Mouse (Mus musculus) heart, embryonic 12.5 days (tissue): ENCODE measurements around the gene Ptprg. TPM values are rescaled to one million over a fixed set of nuclear protein-coding genes. Genes with fewer than 3 reads are reported as not detected.
A peak's percentile ranks its signal among the peaks of the same experiment; 100 is the strongest.

Experiments used
- ATAC-seq: fragments of 200-750 bp; cut with Nextera tagmentation; 2 replicates; pipeline ENCODE4 v1.8.0; 2017; ENCODE audit warnings: moderate TSS enrichment, moderate library complexity; ENCODE audit not compliant: insufficient number of reproducible peaks, low FRiP score
- H3K27ac ChIP-seq: fragments of 300-500 bp; sonication (generic); 2 replicates; pipeline ENCODE4 v1.5.1; 2016; ENCODE audit warnings: mild to moderate bottlenecking, moderate library complexity; ENCODE audit not compliant: poor library complexity, severe bottlenecking
- H3K27me3 ChIP-seq: fragments of 300-500 bp; sonication (generic); replicated peaks from 2 replicates; pipeline ENCODE4 v1.6.1; 2016; ENCODE audit warnings: mild to moderate bottlenecking, moderate library complexity
- H3K36me3 ChIP-seq: fragments of 300-500 bp; sonication (generic); 2 replicates; pipeline ENCODE4 v1.6.1; 2016; ENCODE audit warnings: mild to moderate bottlenecking, moderate library complexity
- H3K4me1 ChIP-seq: fragments of 300-500 bp; sonication (generic); replicated peaks from 2 replicates; pipeline ENCODE4 v1.6.1; 2016; ENCODE audit warnings: mild to moderate bottlenecking
- H3K4me2 ChIP-seq: fragments of 300-500 bp; sonication (generic); 2 replicates; pipeline ENCODE4 v1.6.1; 2016; ENCODE audit warnings: mild to moderate bottlenecking, moderate library complexity
- H3K4me3 ChIP-seq: fragments of 300-500 bp; sonication (generic); 2 replicates; pipeline ENCODE4 v1.5.1; 2016; ENCODE audit warnings: mild to moderate bottlenecking
- H3K9ac ChIP-seq: fragments of 300-500 bp; sonication (generic); 2 replicates; pipeline ENCODE4 v1.6.1; 2016; ENCODE audit warnings: mild to moderate bottlenecking, moderate library complexity
- H3K9me3 ChIP-seq: fragments of 300-500 bp; sonication (generic); replicated peaks from 2 replicates; pipeline ENCODE4 v1.6.1; 2016; ENCODE audit warnings: mild to moderate bottlenecking, moderate library complexity
- WGBS: fragments of 180-500 bp; shearing (Covaris S2); methylation state at CpG from one replicate; pipeline ENCODE4 v1.1.7; 2016; 5-methylcytosine and 5-hydroxymethylcytosine counted together
- polyA plus RNA-seq: library from polyadenylated mRNA; unstranded; fragments of >200 nt; fragmentation: Nextera tagmentation; extraction: Ambion mirVana; gene quantifications from 2 replicates; pipeline ENCODE4 v1.2.1, GENCODE M21; 2016

Ptprg gene
- polyA plus RNA-seq, 1 experiment from 2014 or later = 17.8 TPM

DNA sequence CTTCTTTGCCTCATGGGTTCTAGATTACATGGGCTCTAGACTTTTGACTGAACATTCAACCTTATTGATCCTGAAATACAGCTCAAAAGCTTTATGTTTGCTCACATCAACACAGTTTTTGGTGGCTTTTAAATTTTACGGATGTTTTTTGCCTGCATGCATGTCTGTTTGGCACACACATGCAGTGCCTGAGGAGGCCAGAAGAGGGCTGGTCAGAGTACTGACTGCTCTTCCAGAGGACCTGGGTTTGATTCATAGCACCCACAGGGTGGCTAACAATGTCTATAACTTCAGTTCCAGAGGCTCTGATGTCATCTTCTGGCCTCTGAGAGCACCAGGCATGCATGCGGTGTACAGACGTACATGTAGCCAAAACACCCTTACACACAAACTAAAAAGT lies 12.0 kb downstream of the Ptprg start:
- no peak overlapping the region for H3K4me3 ChIP-seq
- H3K27ac ChIP-seq = no peak overlapping the region
- H3K4me2 ChIP-seq = no peak overlapping the region
- H3K4me1 ChIP-seq = peaks cover 12% of the 10 kb centered on the region
- no peaks in the 10 kb centered on the region; the same call in 1 of the 2 replicates for H3K9me3 ChIP-seq
- WGBS = 91% methylated on average over 3 of the region's 3 CpGs
- no peaks in the 10 kb centered on the region for H3K36me3 ChIP-seq
- H3K9ac ChIP-seq = no peak overlapping the region
- H3K27me3 ChIP-seq = no peaks in the 10 kb centered on the region
- ATAC-seq = no peak

DNA sequence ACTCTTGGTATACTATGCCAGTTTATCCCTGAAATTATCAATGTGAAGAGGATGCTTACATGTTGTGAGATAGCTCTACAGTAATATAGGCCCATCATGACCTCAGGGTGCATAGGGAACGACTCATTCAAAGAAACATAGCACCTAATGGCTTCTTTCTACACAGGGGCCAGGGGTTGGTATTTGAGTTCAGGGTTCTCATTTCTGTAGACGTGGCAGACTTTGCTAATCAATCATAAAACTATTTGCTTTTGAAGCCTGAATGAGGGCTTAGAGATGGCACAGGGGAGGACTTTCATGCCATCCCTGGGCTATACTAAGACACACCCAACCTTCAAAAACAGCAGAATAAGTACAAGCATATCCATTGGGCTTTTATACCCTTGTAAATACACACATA lies 16.4 kb downstream of the Ptprg start:
- no peak overlapping the region for H3K4me3 ChIP-seq
- H3K4me1 ChIP-seq = peaks cover 19% of the 10 kb centered on the region
- no peak overlapping the region for H3K9ac ChIP-seq
- no peak overlapping the region for H3K27ac ChIP-seq
- ATAC-seq = no peak
- H3K9me3 ChIP-seq = no peaks in the 10 kb centered on the region; the same call in 1 of the 2 replicates
- 65% methylated on average over 2 of the region's 2 CpGs for WGBS
- no peaks in the 10 kb centered on the region for H3K36me3 ChIP-seq
- H3K4me2 ChIP-seq = no peak overlapping the region
- H3K27me3 ChIP-seq = no peaks in the 10 kb centered on the region

DNA sequence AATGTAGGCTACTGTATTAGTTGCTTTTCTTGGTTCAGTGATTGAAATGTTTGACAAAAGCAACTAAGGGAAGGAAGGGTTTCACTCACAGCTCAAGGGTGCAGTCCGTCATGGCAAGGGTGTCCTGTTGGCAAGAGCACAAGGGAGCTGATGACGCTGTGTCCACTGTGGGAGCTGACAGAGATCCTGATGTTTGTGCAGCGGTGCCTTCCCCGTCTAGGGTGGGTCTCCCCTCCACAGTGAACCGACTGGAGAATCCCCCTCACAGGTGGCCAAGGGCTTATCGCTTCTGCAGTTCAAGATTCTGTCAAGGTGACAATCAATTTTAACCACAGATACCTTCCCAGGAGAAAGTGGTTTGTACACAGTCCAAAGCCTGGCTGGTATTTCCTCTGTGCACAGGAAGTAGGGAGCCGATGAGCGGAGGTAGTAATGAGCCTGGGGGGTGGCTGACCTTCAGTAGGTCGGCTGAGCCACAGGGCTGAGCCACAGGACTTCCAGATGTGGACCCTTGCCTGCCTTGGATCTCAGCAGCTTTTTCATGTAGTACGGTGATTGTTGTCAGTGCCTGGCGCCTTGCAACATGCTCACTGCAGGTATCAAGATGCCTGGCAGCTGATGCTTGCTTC lies 18.5 kb downstream of the Ptprg start:
- no peaks in the 10 kb centered on the region; the same call in 1 of the 2 replicates for H3K9me3 ChIP-seq
- no peak overlapping the region for H3K4me3 ChIP-seq
- H3K36me3 ChIP-seq = no peaks in the 10 kb centered on the region
- no peak overlapping the region for H3K4me2 ChIP-seq
- peak; percentile 36; the same call in 1 of the 2 replicates for ATAC-seq
- H3K27me3 ChIP-seq = no peaks in the 10 kb centered on the region
- WGBS = 61% methylated on average over 11 of the region's 11 CpGs
- peaks cover 19% of the 10 kb centered on the region for H3K4me1 ChIP-seq
- no peak overlapping the region for H3K9ac ChIP-seq
- no peak overlapping the region for H3K27ac ChIP-seq

DNA sequence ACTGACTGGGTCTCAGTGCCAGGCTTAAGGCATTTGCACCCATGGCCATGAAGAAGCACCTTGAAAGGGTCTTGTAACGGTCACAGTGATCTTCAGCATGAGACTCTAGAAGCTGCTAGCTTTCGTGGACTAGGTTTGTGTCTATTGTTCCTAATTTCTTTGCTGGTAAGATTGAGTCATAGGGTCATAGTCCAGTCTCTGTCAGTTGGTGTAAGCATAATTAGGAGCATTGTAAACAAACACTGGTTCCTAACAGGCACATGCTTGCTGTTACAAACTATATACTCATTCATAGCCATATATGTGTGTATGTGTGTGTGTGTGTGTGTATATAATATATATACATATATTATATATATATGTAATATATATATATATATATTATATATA lies 19.1 kb downstream of the Ptprg start:
- H3K36me3 ChIP-seq = no peaks in the 10 kb centered on the region
- peaks cover 25% of the 10 kb centered on the region for H3K4me1 ChIP-seq
- no peak overlapping the region for H3K9ac ChIP-seq
- H3K4me2 ChIP-seq = no peak overlapping the region
- 84% methylated on average over 2 of the region's 2 CpGs for WGBS
- H3K9me3 ChIP-seq = no peaks in the 10 kb centered on the region; the same call in 1 of the 2 replicates
- no peak for ATAC-seq
- H3K27ac ChIP-seq = no peak overlapping the region
- H3K27me3 ChIP-seq = no peaks in the 10 kb centered on the region
- no peak overlapping the region for H3K4me3 ChIP-seq

DNA sequence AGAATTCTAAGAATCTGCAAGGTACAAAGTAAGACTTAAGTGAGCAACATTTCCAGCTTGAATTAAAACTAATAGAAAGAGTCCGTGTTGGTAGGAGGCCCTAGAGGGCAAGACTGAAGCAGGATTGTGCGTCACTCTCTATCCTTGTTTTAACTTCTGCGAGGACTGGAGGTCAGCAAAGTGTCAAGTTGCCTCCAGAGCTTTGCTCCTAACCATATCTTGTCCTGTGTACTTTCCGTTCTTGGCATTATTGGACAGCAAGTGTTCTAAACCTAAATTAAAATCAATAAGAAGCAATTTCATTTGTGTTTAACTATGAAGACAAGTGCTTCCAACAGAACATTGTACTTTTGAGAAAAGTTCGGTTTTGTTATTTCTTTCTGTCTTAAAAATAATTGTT lies 20.4 kb downstream of the Ptprg start:
- Histone ChIP-seq H3K36me3 (no peaks in the 10 kb centered on the region), H3K4me1 (peaks cover 38% of the 10 kb centered on the region), H3K4me3 (no peak overlapping the region), H3K27me3 (no peaks in the 10 kb centered on the region), H3K9ac (no peak overlapping the region), H3K9me3 (no peaks in the 10 kb centered on the region), H3K4me2 (no peak overlapping the region), H3K27ac (no peak overlapping the region)
- 43% methylated on average over 5 of the region's 5 CpGs for WGBS
- ATAC-seq = no peak

DNA sequence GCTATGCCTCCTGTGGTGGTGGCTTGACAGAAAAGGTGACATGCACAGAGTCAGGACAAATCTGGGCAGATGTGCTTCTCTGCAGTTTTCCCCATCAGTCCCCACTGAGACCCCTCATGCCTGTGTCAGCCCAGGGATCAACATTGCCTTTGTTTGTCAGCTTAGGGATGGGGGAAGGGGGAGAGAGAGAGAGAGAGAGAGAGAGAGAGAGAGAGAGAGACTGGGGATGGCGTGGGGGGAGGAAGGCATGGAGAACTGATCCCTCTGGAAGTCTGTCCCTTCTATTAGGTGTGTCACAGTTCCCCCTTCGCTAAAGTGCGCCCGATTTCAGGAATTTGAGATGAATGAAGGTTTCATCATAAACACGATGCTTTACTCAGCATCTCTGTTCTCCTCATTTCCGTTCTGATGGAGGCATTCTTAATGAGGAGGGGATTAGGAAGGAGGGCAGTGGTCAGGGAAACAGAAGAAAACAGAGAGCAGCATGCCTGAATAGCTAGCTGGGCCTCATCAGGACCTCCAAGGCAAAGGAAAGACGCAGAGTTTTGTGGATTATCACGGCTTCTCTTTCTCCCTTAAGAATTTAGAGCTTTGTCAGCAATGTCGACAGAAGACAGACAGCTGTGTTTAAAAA lies 24.1 kb downstream of the Ptprg start:
- H3K4me1 ChIP-seq = peaks cover 31% of the 10 kb centered on the region
- H3K27ac ChIP-seq = no peak overlapping the region
- no peaks in the 10 kb centered on the region for H3K27me3 ChIP-seq
- H3K36me3 ChIP-seq = peaks cover 3% of the 10 kb centered on the region; the same call in 1 of the 2 replicates
- no peak overlapping the region for H3K4me3 ChIP-seq
- ATAC-seq = no peak
- H3K4me2 ChIP-seq = no peak overlapping the region
- no peaks in the 10 kb centered on the region for H3K9me3 ChIP-seq
- WGBS = 37% methylated on average over 9 of the region's 9 CpGs
- no peak overlapping the region for H3K9ac ChIP-seq

DNA sequence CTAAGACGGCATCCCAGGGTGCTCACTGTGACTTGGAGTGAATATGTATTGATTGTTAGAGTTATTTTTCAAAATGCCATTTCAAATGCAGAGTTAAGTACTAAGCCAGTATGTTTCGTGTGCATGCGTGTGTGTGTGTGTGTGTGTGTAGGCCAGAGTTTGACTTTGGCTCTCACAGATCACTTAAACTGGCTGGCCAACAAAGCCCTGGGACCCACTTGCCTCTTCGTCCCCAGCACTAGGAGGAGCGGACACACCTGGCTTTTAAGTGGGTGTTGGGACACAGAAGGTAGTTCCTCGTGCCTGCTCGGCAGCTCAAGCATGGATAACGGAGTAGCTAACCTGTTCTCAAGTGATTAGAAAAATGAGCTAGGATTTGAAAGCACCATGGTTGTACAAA lies 24.6 kb downstream of the Ptprg start:
- Histone ChIP-seq H3K27ac (no peak overlapping the region), H3K9me3 (no peaks in the 10 kb centered on the region), H3K4me3 (no peak overlapping the region), H3K4me1 (peaks cover 31% of the 10 kb centered on the region), H3K27me3 (no peaks in the 10 kb centered on the region), H3K9ac (no peak overlapping the region), H3K36me3 (peaks cover 3% of the 10 kb centered on the region; the same call in 1 of the 2 replicates), H3K4me2 (no peak overlapping the region)
- no peak for ATAC-seq
- 67% methylated on average over 8 of the region's 8 CpGs for WGBS

DNA sequence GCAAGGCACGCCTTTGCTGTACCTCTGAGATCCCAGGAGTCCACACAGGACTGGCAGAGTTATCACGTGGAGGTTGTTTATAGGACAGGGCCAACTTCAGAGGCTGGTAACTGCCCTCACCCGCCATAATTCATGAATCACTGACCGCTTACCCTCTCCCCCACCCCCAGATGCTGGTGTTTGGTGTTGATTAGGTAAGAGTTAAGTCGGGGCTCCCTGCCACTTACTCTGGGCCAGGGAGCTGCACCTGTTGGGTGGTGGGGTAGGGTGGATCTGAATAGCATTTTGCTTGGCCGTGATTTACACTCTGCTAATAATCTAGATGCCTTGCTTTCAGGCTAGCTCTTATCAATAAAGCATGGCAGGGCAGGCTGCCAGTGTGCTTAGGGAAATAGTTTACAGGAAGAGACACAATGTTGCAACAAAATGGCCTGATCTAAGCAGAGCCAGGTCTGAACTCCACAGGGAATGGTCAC lies 25.2 kb downstream of the Ptprg start:
- Histone ChIP-seq H3K9me3 (0 out of 2 replicates have a peak, but pooled peaks cover 2% of the 10 kb centered on the region), H3K27ac (no peak overlapping the region), H3K27me3 (no peaks in the 10 kb centered on the region), H3K4me3 (no peak overlapping the region), H3K4me1 (peaks cover 26% of the 10 kb centered on the region), H3K9ac (0 out of 2 replicates have a peak overlapping the region, but pooled peaks have one; percentile 42), H3K4me2 (no peak overlapping the region), H3K36me3 (peaks cover 3% of the 10 kb centered on the region; the same call in 1 of the 2 replicates)
- 44% methylated on average over 6 of the region's 6 CpGs for WGBS
- no peak for ATAC-seq

DNA sequence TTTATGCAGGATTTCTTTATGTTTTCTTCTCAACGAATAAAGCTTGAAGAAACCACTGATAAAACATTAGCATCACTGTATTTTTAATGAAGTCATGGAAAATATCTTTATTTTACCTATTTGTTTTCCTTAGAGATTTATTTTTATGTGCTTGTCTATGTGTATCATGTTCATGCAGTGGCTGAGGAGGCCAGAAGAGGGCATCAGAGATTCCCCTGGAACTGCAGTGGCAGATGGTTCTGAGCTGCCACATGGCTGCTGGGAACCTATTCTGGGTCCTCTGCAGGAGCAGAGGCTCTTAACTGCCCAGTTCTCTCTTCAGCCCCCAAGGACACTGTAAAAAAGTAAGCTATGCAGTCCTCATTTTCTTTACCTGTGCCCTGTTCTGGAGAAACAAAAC lies 26.6 kb downstream of the Ptprg start:
- Histone ChIP-seq H3K27me3 (no peaks in the 10 kb centered on the region), H3K4me2 (no peak overlapping the region), H3K36me3 (peaks cover 3% of the 10 kb centered on the region; the same call in 1 of the 2 replicates), H3K4me1 (peaks cover 26% of the 10 kb centered on the region), H3K4me3 (no peak overlapping the region), H3K9me3 (0 out of 2 replicates have a peak, but pooled peaks cover 2% of the 10 kb centered on the region), H3K9ac (no peak overlapping the region), H3K27ac (no peak overlapping the region)
- no peak for ATAC-seq
- 78% methylated on average over 1 of the region's 1 CpGs for WGBS

DNA sequence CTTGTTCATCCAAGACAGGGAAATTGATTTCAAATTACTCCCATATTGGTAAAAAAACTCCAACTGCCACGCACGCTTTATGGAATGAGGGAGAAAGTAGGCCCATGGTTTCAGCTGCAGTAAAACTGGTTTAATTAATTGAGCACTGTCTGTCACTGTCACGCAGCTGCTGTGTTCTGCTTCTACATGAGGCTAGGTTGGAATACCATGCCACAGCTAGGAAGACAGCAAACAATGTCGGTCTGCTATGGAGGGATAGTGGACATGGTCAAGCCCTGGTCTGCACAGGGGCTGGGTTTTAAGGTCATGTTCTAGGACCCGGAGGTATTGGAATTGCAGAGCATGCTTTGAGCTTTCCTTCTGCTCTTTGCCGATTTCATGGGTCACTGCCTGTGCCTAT lies 30.9 kb downstream of the Ptprg start:
- no peak overlapping the region for H3K27ac ChIP-seq
- H3K4me2 ChIP-seq = no peak overlapping the region
- no peak overlapping the region for H3K4me3 ChIP-seq
- H3K4me1 ChIP-seq = 0 out of 2 replicates have a peak, but pooled peaks cover 9% of the 10 kb centered on the region
- WGBS = 82% methylated on average over 6 of the region's 6 CpGs
- ATAC-seq = no peak
- peaks cover 3% of the 10 kb centered on the region; the same call in 1 of the 2 replicates for H3K36me3 ChIP-seq
- H3K27me3 ChIP-seq = no peaks in the 10 kb centered on the region
- H3K9ac ChIP-seq = no peak overlapping the region
- 0 out of 2 replicates have a peak, but pooled peaks cover 2% of the 10 kb centered on the region for H3K9me3 ChIP-seq

DNA sequence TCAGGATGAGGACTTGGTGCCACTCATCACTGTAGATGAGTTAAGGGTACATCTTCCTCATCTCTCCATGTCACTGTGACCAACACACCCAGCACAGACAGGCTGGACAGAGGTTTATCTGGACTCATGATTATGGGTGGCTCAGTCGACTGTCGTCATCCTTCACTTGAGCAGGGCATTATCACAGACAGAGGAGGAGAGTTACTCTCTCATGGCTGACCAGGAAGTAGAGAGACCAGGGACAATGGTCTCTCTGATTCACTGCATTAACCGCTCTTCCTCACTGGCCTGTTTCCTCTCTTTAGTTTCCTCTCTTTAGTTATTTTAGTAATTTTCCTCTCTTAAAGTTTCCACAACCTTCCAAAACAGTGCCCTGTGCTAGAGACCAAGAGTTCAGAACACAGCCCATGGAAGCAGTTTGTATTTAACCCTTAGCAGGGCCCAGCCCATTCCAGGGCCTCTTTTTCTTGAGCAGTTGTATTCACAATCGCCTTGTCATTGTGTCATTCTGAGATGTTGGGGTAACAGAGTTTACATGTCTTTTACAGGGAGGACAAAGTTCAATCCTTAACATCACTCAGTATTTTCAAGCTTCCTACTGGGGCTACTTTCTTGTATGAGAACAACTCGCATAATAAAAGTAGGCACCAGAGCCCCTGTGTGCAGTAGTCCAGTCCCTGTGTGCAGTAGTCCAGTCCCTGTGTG lies 31.7 kb downstream of the Ptprg start:
- no peaks in the 10 kb centered on the region for H3K27me3 ChIP-seq
- WGBS = 43% methylated on average over 5 of the region's 5 CpGs

More for the DNA sequence above, 31.7 kb downstream of the Ptprg start:
- H3K36me3 ChIP-seq = peaks cover 1% of the 10 kb centered on the region; the same call in 1 of the 2 replicates
- H3K27ac ChIP-seq = no peak overlapping the region
- H3K4me1 ChIP-seq = 0 out of 2 replicates have a peak, but pooled peaks cover 11% of the 10 kb centered on the region
- H3K4me3 ChIP-seq = no peak overlapping the region
- ATAC-seq = peak; percentile 29; the same call in 1 of the 2 replicates
- H3K4me2 ChIP-seq = no peak overlapping the region
- H3K9ac ChIP-seq = no peak overlapping the region
- H3K9me3 ChIP-seq = 0 out of 2 replicates have a peak, but pooled peaks cover 2% of the 10 kb centered on the region
